Mouse (Mus musculus): Measurements from ENCODE around the gene Eea1. TPM values are rescaled to one million over a fixed set of nuclear protein-coding genes. Genes with fewer than 3 reads are reported as not detected.

Gene Eea1
- total RNA-seq, 1 experiment, result 12.4 TPM

DNA sequence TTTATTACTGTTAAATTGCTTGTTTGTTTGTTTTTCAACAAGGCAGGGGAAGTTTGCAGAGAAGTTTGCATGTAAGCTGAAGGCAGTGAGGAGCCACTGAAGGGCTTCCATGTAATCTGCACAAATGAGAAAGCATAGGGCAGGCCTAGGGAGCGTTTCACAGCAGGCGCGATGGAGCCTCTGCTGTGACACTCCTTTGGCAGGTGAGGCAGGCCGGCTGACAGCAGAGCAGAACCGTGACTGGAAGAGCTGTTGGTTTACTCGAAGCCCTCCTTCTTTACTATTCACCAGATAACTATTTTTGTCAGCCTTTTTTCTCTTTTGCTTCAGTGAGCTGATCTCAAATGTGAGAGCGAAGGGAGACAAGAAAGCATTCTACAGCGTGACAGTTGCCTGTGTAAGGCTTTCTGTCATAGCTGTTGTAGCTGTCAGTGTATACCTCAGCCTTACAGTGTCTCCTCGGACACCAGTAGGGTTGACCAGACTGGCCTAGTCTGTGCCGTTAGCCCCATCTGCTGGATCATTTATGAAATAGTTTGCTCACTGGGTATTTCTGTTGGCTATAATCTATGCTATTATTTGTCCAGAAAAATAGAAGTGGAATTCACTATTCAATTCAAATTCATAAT is 93.0 kb downstream of the Eea1 start:
- Histone ChIP-seq H3K9me3 (ENCODE audit: control insufficient read depth, insufficient read depth, low read depth, low read length) (no peaks in the 10 kb centered on the region), H3K9ac (ENCODE audit: insufficient read depth, low read depth, low read length, poor library complexity, severe bottlenecking) (no peak overlapping the region), H3K36me3 (ENCODE audit: control insufficient read depth, insufficient read depth, low read length, poor library complexity, severe bottlenecking) (no peaks in the 10 kb centered on the region), H3K27ac (ENCODE audit: insufficient read depth, low read depth, low read length, poor library complexity, severe bottlenecking) (no peak overlapping the region), H3K4me1 (ENCODE audit: control insufficient read depth in 2 of 2, insufficient read depth in 2 of 2, low read length in 2 of 2, poor library complexity in 1 of 2) (no peaks in the 10 kb centered on the region), H3K4me3 (ENCODE audit: insufficient read depth in 1 of 2, low read depth in 1 of 2, low read length in 2 of 2, poor library complexity in 1 of 2, severe bottlenecking in 1 of 2) (no peak overlapping the region)
- in situ Hi-C loops (cut with MboI; ENCODE audit: low sequenced_read_pairs in 2 of 2, unreplicated experiment in 2 of 2), result loop anchor here in 1 of 2 experiments (25.0 kb wide), 1 partner anchor 496 kb away; no protein-coding TSS in a partner anchor
- TF ChIP-seq CHD2 (IDR thresholded peaks at IDR 0.05; ENCODE audit: low read depth, low read length) (no peak), HCFC1 (IDR thresholded peaks at IDR 0.05; ENCODE audit: borderline replicate concordance, insufficient read depth, low read length) (no peak), ZC3H11A (IDR thresholded peaks at IDR 0.05; ENCODE audit: borderline replicate concordance, low read depth, low read length) (0 out of 2 replicates have a peak, but pooled peaks have one; percentile 25)
- DNase-seq (ENCODE audit: low read depth, low spot score), result peak; percentile 24

DNA sequence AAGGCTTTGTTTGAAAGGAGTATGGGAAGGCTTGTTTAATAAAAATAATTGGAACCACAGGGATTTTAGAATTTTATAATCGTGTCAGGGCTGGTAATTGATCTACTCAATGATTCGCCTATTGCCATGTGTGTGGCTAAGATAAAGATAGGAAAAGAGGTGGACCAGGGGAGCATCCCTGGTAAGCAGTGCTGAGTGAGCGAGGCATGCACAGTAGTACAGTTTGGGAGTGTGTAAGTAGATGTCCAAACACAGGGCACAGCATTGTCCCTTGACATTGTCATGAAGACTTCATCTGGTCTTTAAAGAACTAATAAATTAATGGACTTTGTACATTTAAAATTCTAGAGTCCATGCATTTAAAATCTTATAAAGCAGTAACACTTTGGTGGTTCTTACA is 93.7 kb downstream of the Eea1 start:
- Histone ChIP-seq H3K4me1 (ENCODE audit: control insufficient read depth in 2 of 2, insufficient read depth in 2 of 2, low read length in 2 of 2, poor library complexity in 1 of 2) (no peaks in the 10 kb centered on the region), H3K27ac (ENCODE audit: insufficient read depth, low read depth, low read length, poor library complexity, severe bottlenecking) (no peak overlapping the region)
- TF ChIP-seq ZC3H11A (IDR thresholded peaks at IDR 0.05; ENCODE audit: borderline replicate concordance, low read depth, low read length) (no peak), ZNF384 (IDR thresholded peaks at IDR 0.05; ENCODE audit: low read depth, low read length) (no peak), HCFC1 (IDR thresholded peaks at IDR 0.05; ENCODE audit: borderline replicate concordance, insufficient read depth, low read length) (no peak), MAFK (IDR thresholded peaks at IDR 0.05; ENCODE audit: insufficient read depth, low read depth, low read length) (no peak), CHD2 (IDR thresholded peaks at IDR 0.05; ENCODE audit: low read depth, low read length) (no peak)

DNA sequence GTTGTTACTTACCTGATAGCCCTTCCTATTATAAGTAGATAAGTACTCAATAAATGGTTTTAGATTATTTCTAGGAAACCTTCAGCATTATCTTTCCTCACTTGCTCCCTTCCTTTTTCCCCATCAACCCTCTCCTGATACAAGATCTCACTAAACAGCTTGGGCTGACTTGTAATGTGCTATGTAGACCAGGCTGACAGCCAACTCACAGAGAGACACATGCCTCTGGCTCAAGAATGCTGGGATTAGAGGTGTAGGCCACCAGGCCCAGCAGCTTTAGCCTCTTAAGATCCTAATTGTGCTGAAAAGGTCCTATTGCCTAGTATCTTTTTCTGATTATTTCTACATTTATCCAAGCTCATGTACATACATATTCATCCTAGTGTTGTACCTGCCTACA is 95.5 kb downstream of the Eea1 start:
- in situ Hi-C loops (cut with MboI; ENCODE audit: low sequenced_read_pairs in 2 of 2, unreplicated experiment in 2 of 2), result loop anchor here in 1 of 2 experiments (25.0 kb wide), 1 partner anchor 499 kb away; no protein-coding TSS in a partner anchor
- Histone ChIP-seq H3K36me3 (ENCODE audit: control insufficient read depth, insufficient read depth, low read length, poor library complexity, severe bottlenecking) (peaks cover 3% of the 10 kb centered on the region; the same call in 1 of the 2 replicates), H3K27ac (ENCODE audit: insufficient read depth, low read depth, low read length, poor library complexity, severe bottlenecking) (no peak overlapping the region), H3K4me3 (ENCODE audit: insufficient read depth in 1 of 2, low read depth in 1 of 2, low read length in 2 of 2, poor library complexity in 1 of 2, severe bottlenecking in 1 of 2) (no peak overlapping the region), H3K9ac (ENCODE audit: insufficient read depth, low read depth, low read length, poor library complexity, severe bottlenecking) (no peak overlapping the region), H3K9me3 (ENCODE audit: control insufficient read depth, insufficient read depth, low read depth, low read length) (no peaks in the 10 kb centered on the region), H3K4me1 (ENCODE audit: control insufficient read depth in 2 of 2, insufficient read depth in 2 of 2, low read length in 2 of 2, poor library complexity in 1 of 2) (no peaks in the 10 kb centered on the region)
- no peak for DNase-seq (ENCODE audit: low read depth, low spot score)
- TF ChIP-seq HCFC1 (IDR thresholded peaks at IDR 0.05; ENCODE audit: borderline replicate concordance, insufficient read depth, low read length) (no peak), CHD2 (IDR thresholded peaks at IDR 0.05; ENCODE audit: low read depth, low read length) (no peak), ZNF384 (IDR thresholded peaks at IDR 0.05; ENCODE audit: low read depth, low read length) (no peak), ZC3H11A (IDR thresholded peaks at IDR 0.05; ENCODE audit: borderline replicate concordance, low read depth, low read length) (no peak), MAFK (IDR thresholded peaks at IDR 0.05; ENCODE audit: insufficient read depth, low read depth, low read length) (no peak)

More for the DNA sequence above, 93.7 kb downstream of the Eea1 start:
- no peak for DNase-seq (ENCODE audit: low read depth, low spot score)
- Histone ChIP-seq H3K4me3 (ENCODE audit: insufficient read depth in 1 of 2, low read depth in 1 of 2, low read length in 2 of 2, poor library complexity in 1 of 2, severe bottlenecking in 1 of 2) (no peak overlapping the region), H3K9ac (ENCODE audit: insufficient read depth, low read depth, low read length, poor library complexity, severe bottlenecking) (no peak overlapping the region), H3K9me3 (ENCODE audit: control insufficient read depth, insufficient read depth, low read depth, low read length) (no peaks in the 10 kb centered on the region), H3K36me3 (ENCODE audit: control insufficient read depth, insufficient read depth, low read length, poor library complexity, severe bottlenecking) (peaks cover 2% of the 10 kb centered on the region; the same call in 1 of the 2 replicates)
- in situ Hi-C loops (cut with MboI; ENCODE audit: low sequenced_read_pairs in 2 of 2, unreplicated experiment in 2 of 2), result loop anchor here in 1 of 2 experiments (25.0 kb wide), 1 partner anchor 497 kb away; no protein-coding TSS in a partner anchor

DNA sequence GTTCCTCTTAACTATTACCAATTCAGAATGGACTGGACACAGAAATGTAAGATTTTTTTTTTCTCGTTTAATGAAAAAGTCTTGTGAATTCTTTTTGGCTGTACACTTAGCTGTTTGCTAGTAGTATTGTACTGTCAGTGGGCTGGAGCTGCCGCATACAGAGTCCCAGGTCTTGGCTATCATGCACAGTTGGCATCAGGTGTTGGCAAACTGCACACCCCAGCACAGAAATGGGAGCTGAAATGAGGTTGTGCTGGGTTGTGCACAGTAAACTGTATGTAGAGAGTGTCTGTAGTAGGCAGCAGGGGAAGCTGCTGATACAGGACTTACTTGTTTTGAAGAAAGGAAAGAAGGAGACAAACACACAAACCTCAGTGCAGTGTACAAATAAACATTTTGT is 103.8 kb downstream of the Eea1 start:
- no peak overlapping the region for H3K4me3 ChIP-seq (ENCODE audit: insufficient read depth in 1 of 2, low read depth in 1 of 2, low read length in 2 of 2, poor library complexity in 1 of 2, severe bottlenecking in 1 of 2)
- no peak for DNase-seq (ENCODE audit: low read depth, low spot score)
- H3K9me3 ChIP-seq (ENCODE audit: control insufficient read depth, insufficient read depth, low read depth, low read length), result no peaks in the 10 kb centered on the region
- TF ChIP-seq ZC3H11A (IDR thresholded peaks at IDR 0.05; ENCODE audit: borderline replicate concordance, low read depth, low read length) (no peak), ZNF384 (IDR thresholded peaks at IDR 0.05; ENCODE audit: low read depth, low read length) (no peak), MAFK (IDR thresholded peaks at IDR 0.05; ENCODE audit: insufficient read depth, low read depth, low read length) (no peak), HCFC1 (IDR thresholded peaks at IDR 0.05; ENCODE audit: borderline replicate concordance, insufficient read depth, low read length) (no peak), CHD2 (IDR thresholded peaks at IDR 0.05; ENCODE audit: low read depth, low read length) (no peak)
- no peak overlapping the region for H3K9ac ChIP-seq (ENCODE audit: insufficient read depth, low read depth, low read length, poor library complexity, severe bottlenecking)
- no peak overlapping the region for H3K27ac ChIP-seq (ENCODE audit: insufficient read depth, low read depth, low read length, poor library complexity, severe bottlenecking)
- H3K4me1 ChIP-seq (ENCODE audit: control insufficient read depth in 2 of 2, insufficient read depth in 2 of 2, low read length in 2 of 2, poor library complexity in 1 of 2), result no peaks in the 10 kb centered on the region
- in situ Hi-C loops (cut with MboI; ENCODE audit: low sequenced_read_pairs in 2 of 2, unreplicated experiment in 2 of 2), result loop anchor here in 1 of 2 experiments (25.0 kb wide), 1 partner anchor 507 kb away; no protein-coding TSS in a partner anchor
- H3K36me3 ChIP-seq (ENCODE audit: control insufficient read depth, insufficient read depth, low read length, poor library complexity, severe bottlenecking), result no peaks in the 10 kb centered on the region

All from ES-E14 (cell line).